Mouse (Mus musculus): ENCODE results near the gene Ajuba.

DNA sequence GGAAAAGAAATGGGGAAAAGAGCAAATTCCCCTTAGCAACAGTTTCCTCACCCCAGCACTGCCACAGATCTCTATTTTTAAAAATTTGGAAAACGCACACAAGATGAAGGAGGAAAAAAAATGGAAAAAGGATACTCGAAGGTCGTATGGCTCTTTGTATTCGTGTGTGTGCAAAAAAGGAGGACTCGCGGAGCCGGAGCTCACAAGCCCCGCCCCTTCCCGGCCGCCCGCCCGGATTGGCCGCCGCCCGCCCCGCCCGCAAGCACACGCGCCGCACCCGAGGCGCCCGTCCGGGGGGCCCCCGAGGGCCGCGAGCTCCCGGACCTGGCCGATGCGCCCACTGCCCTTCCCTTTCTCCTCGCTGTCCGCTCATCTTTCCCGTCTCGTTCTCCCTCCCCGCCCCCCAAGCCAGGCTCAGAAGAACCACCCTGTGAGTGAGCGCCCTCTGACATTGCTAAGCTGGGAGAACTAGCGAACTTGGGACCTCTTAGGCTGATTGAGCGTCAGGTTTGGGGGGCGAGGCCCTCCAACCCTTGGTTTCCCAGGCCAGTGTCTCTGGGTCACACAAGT, 28.5 kb upstream of the Ajuba start, which contains the start of gene 4931414P19Rik:
- TF ChIP-seq GATA1 (IDR thresholded peaks at IDR 0.05; ENCODE audit: borderline replicate concordance, low read length) (no peak), FLI1 (IDR thresholded peaks at IDR 0.05; ENCODE audit: low read length) (no peak)
